Mouse (Mus musculus) forebrain, postnatal 0 days (tissue): ENCODE measurements around the gene Mgea5. TPM values are rescaled to one million over a fixed set of nuclear protein-coding genes. Genes with fewer than 3 reads are reported as not detected.
A peak's percentile ranks its signal among the peaks of the same experiment; 100 is the strongest.

ENCODE experiments used
- ATAC-seq: fragments of 200-750 bp; cut with Nextera tagmentation; 2 replicates; pipeline ENCODE4 v1.8.0; 2017; ENCODE audit warnings: mild to moderate bottlenecking, moderate library complexity
- DNase-seq: peaks from one replicate; pipeline ENCODE4 v3.0.0-alpha.2; 2015
- H3K27ac ChIP-seq: fragments of 300-500 bp; sonication (generic); 2 replicates; pipeline ENCODE4 v1.5.1; 2014; ENCODE audit warnings: low read depth, mild to moderate bottlenecking, antibody characterized with exemption, low read length, moderate library complexity, mixed read lengths
- H3K27me3 ChIP-seq: fragments of 300-500 bp; sonication (generic); 2 replicates; pipeline ENCODE4 v1.6.1; 2014; ENCODE audit warnings: mild to moderate bottlenecking, low read length, mixed read lengths; ENCODE audit not compliant: insufficient read depth
- H3K36me3 ChIP-seq: fragments of 300-500 bp; sonication (generic); 2 replicates; pipeline ENCODE4 v1.6.1; 2014; ENCODE audit warnings: mild to moderate bottlenecking, moderate library complexity; ENCODE audit not compliant: insufficient read depth
- H3K4me1 ChIP-seq: fragments of 300-500 bp; sonication (generic); 2 replicates; pipeline ENCODE4 v1.6.1; 2014; ENCODE audit warnings: antibody characterized with exemption; ENCODE audit not compliant: insufficient read depth
- H3K4me2 ChIP-seq: fragments of 300-500 bp; sonication (generic); 2 replicates; pipeline ENCODE4 v1.6.1; 2014; ENCODE audit warnings: low read depth, mild to moderate bottlenecking, moderate library complexity
- H3K4me3 ChIP-seq: fragments of 300-500 bp; sonication (generic); 2 replicates; pipeline ENCODE4 v1.5.1; 2014; ENCODE audit warnings: low read depth, low read length, mixed read lengths
- H3K9ac ChIP-seq: fragments of 300-500 bp; sonication (generic); 2 replicates; pipeline ENCODE4 v1.6.1; 2014; ENCODE audit warnings: mild to moderate bottlenecking
- H3K9me3 ChIP-seq: fragments of 300-500 bp; sonication (generic); 2 replicates; pipeline ENCODE4 v1.6.1; 2016; ENCODE audit warnings: low read length
- CTCF ChIP-seq: sonication (generic); IDR thresholded peaks from 2 replicates; pipeline ENCODE4 v1.5.1; 2016; ENCODE audit warnings: antibody characterized with exemption, control low read depth, low read depth
- whole genome bisulfite sequencing: fragments of 180-500 bp; shearing (Covaris S2); extraction: QIAGEN DNeasy Blood & Tissue Kit; methylation state at CpG from one replicate; pipeline ENCODE4 v1.1.7; 2014; 5-methylcytosine and 5-hydroxymethylcytosine counted together
- polyA plus RNA-seq: library from polyadenylated mRNA; unstranded; fragments of >200 nt; fragmentation: Nextera tagmentation; extraction: Ambion mirVana; gene quantifications from 2 replicates; pipeline ENCODE4 v1.2.1, GENCODE M21; 2015
- total RNA-seq: library from RNA; depleted of rRNA; stranded (reverse); fragments of >200 nt; gene quantifications from 2 replicates; pipeline ENCODE4 v1.2.3, GENCODE M21; 2014

The Mgea5 gene
- total and polyA plus RNA-seq, 2 experiments from 2014 or later = 67.8 to 247 TPM

DNA sequence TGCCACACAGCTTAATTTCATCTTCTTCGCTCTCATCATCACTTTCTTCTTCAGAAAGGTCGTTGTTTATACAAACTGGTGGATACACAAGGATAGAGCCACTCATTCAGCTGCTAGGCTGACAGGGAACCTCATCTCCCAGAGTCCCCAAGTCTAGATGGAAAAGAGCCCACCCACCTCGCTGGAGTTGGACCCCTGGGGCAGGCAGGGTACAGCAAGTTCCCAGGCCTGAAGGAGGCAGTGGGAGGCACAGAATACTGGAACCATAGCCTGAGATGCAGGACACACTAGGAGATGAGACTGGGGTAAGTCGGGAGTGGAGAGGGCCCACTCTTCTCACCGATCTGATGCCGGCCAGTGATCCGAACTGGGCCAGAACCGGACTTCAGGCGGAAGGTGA is 35.4 kb downstream of the Mgea5 start:
- peak overlapping the region; percentile 91 for H3K4me2 ChIP-seq
- no peak overlapping the region for H3K27ac ChIP-seq
- TF ChIP-seq CTCF = no peak
- no peak overlapping the region for H3K9ac ChIP-seq
- no peaks in the 10 kb centered on the region for H3K9me3 ChIP-seq
- DNase-seq = no peak
- H3K36me3 ChIP-seq = peaks cover 11% of the 10 kb centered on the region
- peaks cover 29% of the 10 kb centered on the region for H3K27me3 ChIP-seq
- WGBS = 59% methylated on average over 9 of the region's 9 CpGs
- no peak for ATAC-seq
- no peak overlapping the region; the same call in 1 of the 2 replicates for H3K4me3 ChIP-seq
- 0 out of 2 replicates have a peak, but pooled peaks cover 8% of the 10 kb centered on the region for H3K4me1 ChIP-seq

GRCm38 (mm10) chr19:45747028-45747867 is 36.4 kb downstream of the Mgea5 start:
- H3K4me3 ChIP-seq = no peak overlapping the region
- H3K9ac ChIP-seq = no peak overlapping the region
- H3K27ac ChIP-seq = no peak overlapping the region
- ATAC-seq (no peak; the same call in 1 of the 2 replicates), DNase-seq (peak; percentile 89)
- H3K4me2 ChIP-seq = no peak overlapping the region
- no peaks in the 10 kb centered on the region for H3K9me3 ChIP-seq
- H3K36me3 ChIP-seq = peaks cover 7% of the 10 kb centered on the region
- peak; percentile 86 for TF ChIP-seq CTCF
- peaks cover 31% of the 10 kb centered on the region for H3K27me3 ChIP-seq
- 0 out of 2 replicates have a peak, but pooled peaks cover 8% of the 10 kb centered on the region for H3K4me1 ChIP-seq
- 31% methylated on average over 11 of the region's 11 CpGs for WGBS

GRCm38 (mm10) chr19:45746153-45747020 is 37.2 kb downstream of the Mgea5 start:
- Histone ChIP-seq H3K9me3 (no peaks in the 10 kb centered on the region), H3K27ac (no peak overlapping the region), H3K4me3 (no peak overlapping the region), H3K4me1 (0 out of 2 replicates have a peak, but pooled peaks cover 8% of the 10 kb centered on the region), H3K36me3 (0 out of 2 replicates have a peak, but pooled peaks cover under 1% of the 10 kb centered on the region), H3K4me2 (no peak overlapping the region), H3K27me3 (peaks cover 38% of the 10 kb centered on the region), H3K9ac (no peak overlapping the region)
- DNase-seq (peak; percentile 73), ATAC-seq (no peak)
- WGBS = 13% methylated on average over 29 of the region's 29 CpGs
- TF ChIP-seq CTCF = peak; percentile 81

DNA sequence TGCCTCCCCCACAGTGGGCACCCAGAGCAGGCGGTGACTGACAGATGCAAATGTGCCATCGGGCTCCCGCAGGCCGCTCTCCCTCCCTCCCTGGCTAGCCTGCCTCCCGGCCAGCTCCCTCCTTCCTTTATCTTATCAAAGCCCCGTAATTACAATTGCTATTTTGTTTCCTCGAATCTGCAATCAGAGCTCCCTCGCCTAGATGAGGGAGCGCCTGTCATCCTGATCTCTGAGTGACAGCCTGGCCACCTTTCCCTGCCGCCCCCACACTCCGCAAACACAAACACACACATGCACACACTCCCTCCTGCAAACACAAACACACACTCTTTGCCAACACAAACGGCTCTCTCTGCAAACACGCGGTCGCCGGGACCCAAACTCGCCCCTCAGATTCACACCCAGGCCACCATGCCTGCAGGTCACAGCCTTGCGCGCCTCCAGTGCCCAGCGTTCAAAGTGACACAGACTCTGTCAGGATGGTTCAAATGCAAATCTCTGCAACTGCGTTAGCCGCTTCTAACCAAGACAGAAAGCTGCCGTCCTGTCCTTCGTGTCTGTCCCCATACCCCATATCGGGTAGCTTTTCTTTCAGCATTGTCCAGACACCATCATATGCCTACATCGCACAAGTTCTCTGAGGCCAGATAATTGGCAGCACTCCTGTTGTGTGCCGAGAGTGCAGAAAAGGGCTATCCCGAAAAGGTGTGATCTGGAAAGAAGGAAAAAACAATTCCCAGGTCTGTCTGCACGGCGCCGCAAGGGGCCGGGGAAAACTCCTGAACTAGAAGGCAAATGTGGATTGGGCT is 38.1 kb downstream of the Mgea5 start:
- Histone ChIP-seq H3K9me3 (no peaks in the 10 kb centered on the region), H3K27me3 (peaks cover 46% of the 10 kb centered on the region), H3K36me3 (no peaks in the 10 kb centered on the region), H3K4me3 (no peak overlapping the region), H3K4me1 (0 out of 2 replicates have a peak, but pooled peaks cover 8% of the 10 kb centered on the region), H3K9ac (no peak overlapping the region), H3K4me2 (no peak overlapping the region), H3K27ac (no peak overlapping the region)
- DNase-seq = no peak
- ATAC-seq = no peak
- 4% methylated on average over 32 of the region's 32 CpGs for WGBS
- TF ChIP-seq CTCF = no peak

DNA sequence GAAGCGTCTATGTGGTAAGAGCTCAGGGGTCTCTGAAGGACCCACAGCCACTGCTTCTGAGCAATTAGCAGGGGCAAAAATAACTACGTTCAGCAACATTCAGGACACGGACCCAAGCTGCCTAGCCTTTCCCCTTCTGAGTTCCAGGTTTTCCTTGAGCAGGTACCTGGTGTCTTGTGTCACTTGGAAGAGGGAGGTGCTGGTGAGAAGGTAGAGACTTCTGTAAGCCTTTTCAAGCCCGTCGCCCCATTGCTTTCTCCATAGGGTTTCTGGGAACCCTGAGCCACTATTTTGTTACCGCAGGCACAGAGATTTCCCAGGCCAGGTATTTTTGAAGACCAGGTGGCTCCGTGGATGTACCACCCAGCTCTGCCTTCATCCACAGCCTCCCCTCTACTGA is 40.0 kb downstream of the Mgea5 start:
- Histone ChIP-seq H3K4me1 (0 out of 2 replicates have a peak, but pooled peaks cover 6% of the 10 kb centered on the region), H3K9me3 (no peaks in the 10 kb centered on the region), H3K27me3 (peaks cover 61% of the 10 kb centered on the region), H3K27ac (no peak overlapping the region), H3K4me3 (no peak overlapping the region), H3K36me3 (no peaks in the 10 kb centered on the region), H3K9ac (no peak overlapping the region), H3K4me2 (no peak overlapping the region)
- ATAC-seq (no peak), DNase-seq (no peak)
- WGBS = 27% methylated on average over 7 of the region's 7 CpGs
- no peak for TF ChIP-seq CTCF

- peaks cover 66% of the 10 kb centered on the region for H3K27me3 ChIP-seq
- DNase-seq (no peak), ATAC-seq (no peak)
- H3K27ac ChIP-seq = no peak overlapping the region
- WGBS = 2% methylated on average over 25 of the region's 44 CpGs
- no peaks in the 10 kb centered on the region for H3K9me3 ChIP-seq
- peak overlapping the region; percentile 57 for H3K4me2 ChIP-seq
- no peak for TF ChIP-seq CTCF
- no peak overlapping the region for H3K9ac ChIP-seq
- H3K4me3 ChIP-seq = peak overlapping the region; percentile 30
- H3K36me3 ChIP-seq = no peaks in the 10 kb centered on the region
- 0 out of 2 replicates have a peak, but pooled peaks cover under 1% of the 10 kb centered on the region for H3K4me1 ChIP-seq
Observed at GRCm38 (mm10) chr19:45742984-45743575, 40.6 kb downstream of the Mgea5 start.
